Mouse (Mus musculus): ENCODE data around the gene Wnt6.

Wnt6 gene

GRCm38 (mm10) chr1:74771845-74771930 is at the start of gene Wnt6:
TSS of gene Wnt6 (plus strand) at chr1:74771892.
- no peak for DNase-seq (ENCODE audit: low spot score)

GRCm38 (mm10) chr1:74723748-74724147 is 47.9 kb upstream of the Wnt6 start:
- no peak for DNase-seq (ENCODE audit: low spot score)

DNA sequence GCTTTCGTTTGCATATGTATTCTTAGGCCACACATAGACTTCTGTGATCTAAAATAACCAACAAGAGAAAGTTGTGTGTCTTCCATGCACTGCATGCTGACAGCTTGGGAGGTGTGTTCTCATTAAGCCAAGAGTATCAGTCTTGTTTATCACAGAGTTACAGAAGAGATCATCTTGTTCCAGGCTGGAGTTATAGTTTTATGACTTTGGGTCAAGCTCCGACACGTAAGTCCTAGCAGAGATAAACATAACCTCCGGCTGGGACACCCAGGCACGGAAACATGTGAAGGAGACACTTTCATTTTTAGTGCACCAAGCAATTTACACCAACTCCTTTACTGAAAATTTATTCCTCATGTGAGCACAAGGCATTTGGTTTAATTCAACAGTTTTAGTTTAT is 45.6 kb upstream of the Wnt6 start:
- DNase-seq (ENCODE audit: low spot score), result no peak

DNA sequence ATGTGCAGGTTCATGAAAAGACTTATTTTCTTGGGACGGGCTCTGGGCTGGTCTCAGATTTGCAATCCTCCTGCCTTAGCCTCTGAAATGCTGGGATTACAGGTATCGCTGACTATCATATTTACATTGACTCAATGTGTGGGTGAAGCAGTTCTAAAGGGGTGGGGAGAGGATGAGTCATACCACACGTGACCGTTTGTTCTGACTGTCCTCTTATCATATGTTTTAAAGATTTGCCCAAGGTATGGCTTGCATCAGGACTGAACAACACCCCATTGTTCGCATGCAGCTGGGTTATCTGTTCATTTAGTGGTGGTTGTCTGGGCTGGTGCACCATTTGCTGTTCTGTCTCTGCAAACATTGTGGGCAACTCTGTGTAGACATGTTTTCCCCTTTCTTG is 45.0 kb upstream of the Wnt6 start:
- no peak for DNase-seq (ENCODE audit: low spot score)

GRCm38 (mm10) chr1:74728446-74728845 is 43.2 kb upstream of the Wnt6 start:
- no peak for DNase-seq (ENCODE audit: low spot score)

GRCm38 (mm10) chr1:74736977-74737376 is 34.7 kb upstream of the Wnt6 start:
- no peak for DNase-seq (ENCODE audit: low spot score)

DNA sequence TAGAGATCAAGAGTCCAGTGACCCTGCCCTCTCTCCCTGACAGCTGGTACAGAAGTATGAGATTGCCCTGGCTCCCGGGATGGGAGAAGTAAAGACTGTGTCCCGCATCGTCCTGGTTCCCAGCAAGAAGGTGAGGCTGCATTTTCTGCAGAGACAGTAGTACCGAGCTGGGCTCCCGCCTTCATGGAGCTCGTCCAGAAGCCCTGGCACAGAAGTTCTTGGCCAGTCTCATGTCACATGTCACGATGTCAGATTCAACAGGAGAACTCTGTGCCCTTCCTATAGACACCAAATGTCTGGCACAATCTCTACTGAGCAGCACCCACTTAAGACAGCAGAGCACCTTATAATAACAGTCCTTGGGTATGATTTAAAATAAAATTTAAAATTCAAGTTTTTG is 34.2 kb upstream of the Wnt6 start:
- no peak for DNase-seq (ENCODE audit: low spot score)

DNA sequence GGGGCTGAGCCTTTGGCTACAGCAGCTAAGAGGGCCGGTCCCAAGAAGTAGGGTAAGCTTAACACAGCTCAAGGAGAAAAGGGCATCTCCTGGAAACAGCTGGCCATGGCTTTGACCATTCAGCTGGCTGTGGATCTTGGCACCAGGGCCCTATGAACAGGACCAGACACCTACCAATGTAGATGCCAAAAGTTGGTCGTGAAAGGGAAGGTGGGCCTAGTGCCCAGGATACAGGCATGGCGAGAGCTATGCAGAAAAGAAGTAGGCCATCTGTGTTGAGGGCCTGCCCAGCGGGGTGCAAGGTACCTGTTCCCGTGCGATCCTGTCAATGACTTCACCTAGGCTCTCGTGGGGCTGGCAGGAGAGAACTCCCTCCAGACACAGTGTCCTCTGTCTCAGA is 30.8 kb upstream of the Wnt6 start:
- no peak for DNase-seq (ENCODE audit: low spot score)

DNA sequence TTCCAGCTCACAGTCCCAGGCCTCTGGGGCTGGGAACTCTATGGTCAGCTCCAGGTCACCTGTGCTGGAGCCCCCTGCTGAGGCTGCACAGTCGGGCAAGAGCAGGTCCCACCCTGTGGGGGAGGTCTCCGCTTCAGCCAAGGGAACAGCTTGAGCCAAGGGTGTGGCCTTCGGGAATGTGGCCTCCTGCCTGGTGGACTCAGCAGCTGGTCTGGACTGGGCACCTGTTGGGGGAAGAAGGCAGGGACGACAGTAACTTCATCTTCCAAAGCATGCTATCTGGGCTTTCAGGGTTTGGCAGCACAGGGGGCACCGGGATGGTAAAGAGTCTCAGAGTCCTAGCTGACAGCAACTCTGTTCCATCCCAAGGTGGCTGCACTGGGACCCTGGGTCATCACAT is 24.4 kb upstream of the Wnt6 start:
- DNase-seq (ENCODE audit: low spot score), result no peak

GRCm38 (mm10) chr1:74748643-74749271 is 22.9 kb upstream of the Wnt6 start, which contains the start of gene Prkag3:
TSS of gene Prkag3 (minus strand) at chr1:74749221.
- DNase-seq (ENCODE audit: low spot score), result no peak

- no peak for DNase-seq (ENCODE audit: low spot score)
Observed at GRCm38 (mm10) chr1:74749301-74749700, 22.4 kb upstream of the Wnt6 start.

GRCm38 (mm10) chr1:74750683-74751082 is 21.0 kb upstream of the Wnt6 start:
- DNase-seq (ENCODE audit: low spot score), result no peak

DNA sequence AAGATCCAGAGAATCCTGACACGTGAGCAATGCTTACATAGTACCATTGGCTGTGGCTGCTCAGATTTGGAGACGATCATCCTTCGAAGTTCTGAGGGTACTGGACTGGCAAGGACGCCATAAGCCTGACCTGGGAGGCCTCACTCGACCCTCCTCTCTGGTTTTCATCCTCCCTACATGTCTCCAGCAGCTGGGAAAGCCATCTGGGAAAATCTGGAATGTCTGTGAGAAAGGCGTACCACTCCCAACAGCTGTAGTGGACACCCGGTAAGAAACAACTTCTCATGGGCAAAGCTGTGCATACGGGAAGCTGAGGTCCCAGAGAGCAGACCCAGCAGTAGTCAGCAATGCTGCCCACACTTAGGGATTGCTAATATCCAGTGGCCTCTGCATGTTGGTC is 19.5 kb upstream of the Wnt6 start:
- no peak for DNase-seq (ENCODE audit: low spot score)

- no peak for DNase-seq (ENCODE audit: low spot score)
Observed at GRCm38 (mm10) chr1:74752833-74753232, 18.9 kb upstream of the Wnt6 start.

DNA sequence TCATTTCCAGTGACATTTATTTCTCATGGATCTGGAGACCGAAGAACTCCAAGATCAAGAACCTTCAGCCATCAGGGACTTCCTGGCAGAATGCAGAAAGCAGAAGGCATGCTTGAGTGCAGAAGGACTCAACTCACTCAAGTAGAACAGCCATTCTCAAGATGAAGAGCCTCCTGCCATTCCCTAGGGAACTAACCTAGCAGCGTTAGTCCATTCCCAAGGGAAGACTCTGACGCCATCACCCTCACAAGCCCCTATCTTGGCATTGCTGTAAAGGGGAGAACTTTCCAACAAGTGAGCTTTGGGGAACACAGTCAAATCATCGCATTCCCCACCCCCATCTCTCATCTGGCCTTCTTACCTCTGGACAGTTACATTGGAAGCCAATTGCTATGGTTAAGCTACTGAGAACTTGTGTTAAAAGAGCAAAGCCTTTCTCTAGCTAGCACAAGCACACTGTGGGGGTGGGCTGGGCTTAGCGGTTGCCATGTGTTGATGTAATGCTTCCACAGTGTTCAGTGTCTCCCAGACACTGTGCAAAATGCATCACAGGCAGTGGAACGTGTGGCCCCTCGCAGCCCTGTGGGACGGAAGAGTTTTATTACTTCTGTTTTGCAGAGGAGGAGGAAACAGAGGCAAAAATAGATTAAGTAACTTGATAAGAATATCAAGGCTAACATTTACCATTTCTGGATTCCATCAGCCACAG is 18.3 kb upstream of the Wnt6 start:
- no peak for DNase-seq (ENCODE audit: low spot score)

DNA sequence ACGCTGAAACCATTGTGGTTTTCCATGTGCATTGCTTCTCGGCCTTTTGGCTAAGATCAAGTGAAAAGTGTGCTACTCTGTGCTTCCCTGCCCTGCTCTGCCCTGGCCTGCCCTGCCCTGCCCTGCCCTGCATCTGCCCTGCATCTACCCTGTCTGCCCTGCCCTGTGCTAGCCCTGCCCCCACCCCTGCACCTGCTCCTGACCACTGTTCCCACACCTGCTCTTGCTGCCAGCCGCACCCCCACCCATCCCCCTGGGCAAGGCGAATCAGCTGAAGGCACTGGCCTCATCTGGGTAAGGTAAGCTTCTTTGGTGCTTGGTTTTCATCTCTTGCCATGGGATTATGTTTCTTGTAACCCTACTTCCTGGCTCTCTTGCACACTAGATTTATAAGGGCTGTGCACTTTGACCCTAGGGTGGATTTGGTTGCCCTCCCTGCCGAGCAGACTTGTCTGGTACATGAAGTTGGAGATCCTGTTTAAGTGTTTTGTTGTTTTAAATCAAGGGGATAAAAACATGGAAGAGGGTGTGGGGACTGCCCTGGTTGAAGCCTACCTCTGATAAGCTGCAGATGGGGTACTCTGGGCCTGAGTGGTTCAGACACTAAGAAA is 17.4 kb upstream of the Wnt6 start:
- no peak for DNase-seq (ENCODE audit: low spot score)

DNA sequence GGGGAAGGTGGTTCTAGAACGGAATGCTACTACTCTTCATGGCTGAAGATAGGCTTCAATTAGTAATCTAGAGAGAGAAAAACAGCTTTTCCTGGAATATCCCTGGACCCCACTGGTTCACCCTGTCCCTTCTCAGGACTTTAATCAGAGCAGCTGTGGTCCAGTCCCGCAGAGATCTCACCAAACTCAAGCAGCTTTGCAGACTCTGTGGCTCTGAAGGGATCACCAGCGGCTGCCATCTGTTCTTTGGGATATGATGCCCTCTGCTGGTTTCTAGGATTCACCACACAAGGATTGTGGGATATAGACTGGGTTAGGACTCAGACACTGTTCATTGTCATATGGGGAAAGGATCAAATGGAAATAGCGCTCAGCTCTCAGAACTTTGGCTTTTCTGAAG is 11.9 kb upstream of the Wnt6 start:
- no peak for DNase-seq (ENCODE audit: low spot score)

DNA sequence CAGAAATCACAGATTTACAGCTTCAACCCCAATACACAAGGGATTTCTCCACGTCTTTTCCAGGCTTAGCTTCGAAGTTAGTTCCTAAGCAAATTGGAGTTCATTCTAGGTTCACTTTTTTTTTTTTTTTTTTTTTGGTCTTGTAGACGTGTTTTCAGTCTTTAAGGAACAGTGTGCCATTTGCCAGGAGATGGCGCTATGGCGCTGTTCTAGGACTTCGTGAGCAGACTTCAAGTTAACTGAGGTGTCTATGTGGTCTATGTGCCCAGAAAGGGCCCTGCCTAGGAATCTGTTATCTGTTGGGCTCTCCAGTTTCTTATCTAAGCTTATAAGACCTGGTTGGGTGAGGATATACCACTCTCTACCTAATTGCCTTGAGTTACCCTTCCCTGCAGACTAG is 8.6 kb upstream of the Wnt6 start:
- no peak for DNase-seq (ENCODE audit: low spot score)

DNA sequence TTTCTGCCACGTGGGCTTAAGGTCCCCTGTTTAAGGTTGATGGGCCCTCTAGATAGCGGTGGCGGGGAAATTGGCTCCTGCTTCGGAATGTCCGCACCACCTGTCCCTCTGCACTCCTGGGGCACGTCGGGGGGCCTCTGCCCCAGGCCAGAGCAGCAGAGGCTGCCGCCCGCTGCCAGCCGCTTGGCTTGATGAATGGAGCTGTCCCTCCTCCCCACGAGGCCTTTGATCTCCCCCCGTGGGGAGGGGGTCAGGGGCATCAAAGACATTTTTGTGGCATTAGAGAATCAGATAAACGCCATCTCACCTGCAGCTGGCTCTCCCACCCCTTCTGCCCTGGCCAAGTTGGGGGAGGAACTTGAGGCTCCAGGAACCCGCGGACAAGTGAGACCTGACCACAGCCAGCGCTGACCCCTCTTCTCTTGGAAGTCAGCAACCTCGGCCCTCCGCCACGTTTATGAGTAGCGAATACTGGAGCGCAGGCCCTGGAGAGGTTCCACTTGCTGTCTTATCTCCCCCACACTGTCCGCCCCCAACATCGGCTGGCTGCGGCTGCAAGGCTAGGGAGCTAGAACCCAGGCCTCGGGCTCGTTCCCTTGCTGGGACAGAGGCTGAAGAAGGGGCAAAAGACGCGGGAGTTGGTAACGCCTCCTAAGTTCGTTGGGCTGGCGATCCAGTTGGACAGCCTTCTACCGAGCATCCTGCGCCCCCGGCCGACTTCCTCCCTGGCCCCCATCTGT is 795 bp upstream of the Wnt6 start:
- no peak for DNase-seq (ENCODE audit: low spot score)

GRCm38 (mm10) chr1:74771467-74771844 is 236 bp upstream of the Wnt6 start:
- DNase-seq (ENCODE audit: low spot score), result no peak

DNA sequence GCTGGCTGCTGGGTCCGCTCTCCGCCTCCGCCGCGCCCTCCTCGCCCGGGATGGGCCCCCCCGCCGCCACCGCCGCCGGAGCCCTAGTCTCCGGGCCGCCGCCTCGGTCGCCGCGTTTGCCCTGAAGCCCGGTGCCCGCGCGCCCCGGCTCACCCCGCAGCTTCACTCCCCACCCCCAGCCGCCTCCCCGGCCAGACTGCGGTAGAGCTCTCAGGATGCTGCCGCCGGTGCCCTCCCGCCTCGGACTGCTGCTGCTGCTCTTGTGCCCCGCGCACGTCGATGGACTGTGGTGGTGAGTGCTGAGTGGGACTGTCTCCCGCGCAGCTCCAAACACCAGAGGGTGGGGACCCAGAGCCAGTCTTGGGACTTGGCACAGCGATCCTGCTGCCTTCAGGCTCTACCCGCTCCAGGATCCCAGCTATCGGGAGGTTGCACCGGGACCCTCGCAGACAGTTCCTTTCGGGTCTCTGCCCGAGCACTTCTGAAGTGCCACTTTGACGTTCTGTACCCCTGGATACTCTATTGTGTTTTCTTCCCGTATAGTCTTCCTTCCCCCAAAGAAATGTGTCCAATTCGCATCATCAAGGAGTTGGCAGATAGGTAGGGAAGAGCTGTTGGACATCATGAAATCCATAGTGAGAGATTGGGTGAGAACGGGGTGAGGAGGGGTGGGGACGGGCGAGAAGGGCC is 384 bp downstream of the Wnt6 start:
- DNase-seq (ENCODE audit: low spot score), result no peak

GRCm38 (mm10) chr1:74773136-74773535 is 1.4 kb downstream of the Wnt6 start:
- DNase-seq (ENCODE audit: low spot score), result no peak

- no peak for DNase-seq (ENCODE audit: low spot score)
Observed at GRCm38 (mm10) chr1:74774062-74774461, 2.4 kb downstream of the Wnt6 start.
